Mouse (Mus musculus): ENCODE data around the gene Arhgap28. TPM values are rescaled to one million over a fixed set of nuclear protein-coding genes. Genes with fewer than 3 reads are reported as not detected.

The Arhgap28 gene
- polyA plus RNA-seq, 1 experiment from 2014 or later = 1.0 TPM

- no peak for DNase-seq (ENCODE audit: low spot score)
Observed at GRCm38 (mm10) chr17:67941026-67941425, 62.9 kb downstream of the Arhgap28 start.

GRCm38 (mm10) chr17:67937050-67937449, 66.9 kb downstream of the Arhgap28 start:
- no peak for DNase-seq (ENCODE audit: low spot score)

- DNase-seq (ENCODE audit: low spot score) = no peak
Observed at GRCm38 (mm10) chr17:67935556-67935955, 68.4 kb downstream of the Arhgap28 start.

GRCm38 (mm10) chr17:67931396-67931795, 72.5 kb downstream of the Arhgap28 start:
- no peak for DNase-seq (ENCODE audit: low spot score)

GRCm38 (mm10) chr17:67930957-67931356, 73.0 kb downstream of the Arhgap28 start:
- no peak for DNase-seq (ENCODE audit: low spot score)

GRCm38 (mm10) chr17:67930467-67930866, 73.5 kb downstream of the Arhgap28 start:
- no peak for DNase-seq (ENCODE audit: low spot score)

- DNase-seq (ENCODE audit: low spot score) = no peak
Observed at GRCm38 (mm10) chr17:67928280-67928679, 75.6 kb downstream of the Arhgap28 start.

GRCm38 (mm10) chr17:67927864-67928263, 76.1 kb downstream of the Arhgap28 start:
- no peak for DNase-seq (ENCODE audit: low spot score)

- DNase-seq (ENCODE audit: low spot score) = no peak
Observed at GRCm38 (mm10) chr17:67919959-67920358, 84.0 kb downstream of the Arhgap28 start.

GRCm38 (mm10) chr17:67918201-67918600, 85.7 kb downstream of the Arhgap28 start:
- no peak for DNase-seq (ENCODE audit: low spot score)

GRCm38 (mm10) chr17:67916901-67917300, 87.0 kb downstream of the Arhgap28 start:
- DNase-seq (ENCODE audit: low spot score) = no peak

GRCm38 (mm10) chr17:67912640-67913039, 91.3 kb downstream of the Arhgap28 start:
- DNase-seq (ENCODE audit: low spot score) = no peak

GRCm38 (mm10) chr17:67912051-67912450, 91.9 kb downstream of the Arhgap28 start:
- DNase-seq (ENCODE audit: low spot score) = no peak

- no peak for DNase-seq (ENCODE audit: low spot score)
Observed at GRCm38 (mm10) chr17:67908537-67908936, 95.4 kb downstream of the Arhgap28 start.

GRCm38 (mm10) chr17:67908137-67908536, 95.8 kb downstream of the Arhgap28 start:
- no peak for DNase-seq (ENCODE audit: low spot score)

GRCm38 (mm10) chr17:67907532-67908054, 96.3 kb downstream of the Arhgap28 start:
- DNase-seq (ENCODE audit: low spot score) = no peak

GRCm38 (mm10) chr17:67906236-67906635, 97.7 kb downstream of the Arhgap28 start:
- no peak for DNase-seq (ENCODE audit: low spot score)

GRCm38 (mm10) chr17:67904315-67904944, 99.5 kb downstream of the Arhgap28 start:
- no peak for DNase-seq (ENCODE audit: low spot score)

GRCm38 (mm10) chr17:67902847-67903246, 101.1 kb downstream of the Arhgap28 start:
- no peak for DNase-seq (ENCODE audit: low spot score)

GRCm38 (mm10) chr17:67901161-67901560, 102.8 kb downstream of the Arhgap28 start:
- no peak for DNase-seq (ENCODE audit: low spot score)

GRCm38 (mm10) chr17:67899376-67899775, 104.5 kb downstream of the Arhgap28 start:
- DNase-seq (ENCODE audit: low spot score) = no peak

GRCm38 (mm10) chr17:67896413-67896812, 107.5 kb downstream of the Arhgap28 start:
- no peak for DNase-seq (ENCODE audit: low spot score)
